Mouse (Mus musculus): ENCODE measurements around the gene Slc25a25. TPM values are rescaled to one million over a fixed set of nuclear protein-coding genes. Genes with fewer than 3 reads are reported as not detected.

The Slc25a25 gene
- polyA plus RNA-seq, 1 experiment: 25.3 TPM

DNA sequence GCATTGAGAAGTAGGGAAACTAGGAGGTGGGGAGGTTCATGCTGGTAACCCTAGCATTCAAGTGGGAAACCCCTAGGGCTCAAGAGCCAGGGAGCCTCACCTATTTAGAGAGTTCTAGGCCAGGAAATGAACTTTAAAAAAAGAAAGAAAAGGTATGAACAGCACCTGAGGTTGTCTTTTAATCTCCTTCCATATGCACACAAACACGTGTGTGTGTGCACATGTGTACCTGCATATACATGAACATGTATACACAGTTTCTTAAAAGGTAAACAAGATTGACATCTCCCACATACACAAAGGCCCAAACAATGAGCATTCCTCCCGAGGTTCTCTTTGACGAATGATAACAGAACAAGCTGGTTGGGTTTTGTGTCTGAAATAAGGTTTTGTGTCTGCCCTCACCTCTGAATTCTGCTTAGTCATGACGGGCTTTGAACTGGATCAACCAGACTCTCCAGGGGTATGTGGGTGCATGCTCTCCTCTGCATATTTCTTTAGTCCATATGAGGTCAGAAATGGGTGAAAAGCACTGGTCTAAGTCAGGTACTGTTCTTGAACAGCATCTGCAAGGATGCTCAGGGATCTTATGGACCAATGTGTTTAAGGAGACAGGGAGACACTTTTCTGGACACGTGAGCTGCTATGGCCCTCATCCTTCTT is 2.5 kb upstream of the Slc25a25 start:
- H3K4me3 ChIP-seq (ENCODE audit: control insufficient read depth, insufficient read depth, low read length): no peak overlapping the region
- DNase-seq: no peak

DNA sequence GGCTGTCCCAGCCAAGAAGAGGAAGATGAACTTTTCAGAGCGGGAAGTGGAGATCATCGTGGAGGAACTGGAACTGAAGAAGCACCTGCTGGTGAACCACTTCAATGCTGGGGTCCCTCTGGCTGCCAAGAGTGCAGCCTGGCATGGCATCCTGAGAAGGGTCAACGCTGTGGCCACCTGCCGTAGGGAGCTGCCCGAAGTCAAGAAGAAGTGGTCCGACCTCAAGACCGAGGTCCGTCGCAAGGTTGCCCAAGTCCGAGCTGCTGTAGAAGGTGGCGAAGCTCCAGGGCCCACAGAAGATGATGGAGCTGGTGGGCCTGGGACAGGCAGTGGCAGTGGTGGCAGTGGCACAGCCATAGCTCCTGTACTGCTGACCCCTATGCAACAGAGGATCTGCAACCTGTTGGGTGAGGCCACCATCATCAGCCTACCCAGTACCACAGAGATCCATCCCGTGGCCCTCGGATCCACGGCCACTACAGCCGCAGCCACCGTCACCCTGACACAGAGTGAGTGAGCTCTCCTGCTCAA is 1.3 kb upstream of the Slc25a25 start:
- TF ChIP-seq CTCF (IDR thresholded peaks at IDR 0.05; ENCODE audit: borderline replicate concordance, control insufficient read depth, extremely low read depth, insufficient read depth, low read length, poor library complexity) (no peak), POLR2A (IDR thresholded peaks at IDR 0.05; ENCODE audit: control insufficient read depth, extremely low read depth, insufficient read depth, low read length, poor library complexity) (no peak)
- Histone ChIP-seq H3K4me1 (replicated peaks; ENCODE audit: control insufficient read depth, insufficient read depth, low read length) (peaks cover 33% of the 10 kb centered on the region), H3K36me3 (ENCODE audit: control insufficient read depth, insufficient read depth, low read length) (no peaks in the 10 kb centered on the region), H3K27me3 (ENCODE audit: control insufficient read depth, insufficient read depth, low read length) (no peaks in the 10 kb centered on the region), H3K4me3 (ENCODE audit: control insufficient read depth, insufficient read depth, low read length) (peak overlapping the region; percentile 31), H3K27ac (ENCODE audit: control insufficient read depth, insufficient read depth, low read length) (peak overlapping the region; percentile 75)
- DNase-seq: no peak
- WGBS: 87% methylated on average over 16 of the region's 16 CpGs

More for the DNA sequence above, 2.5 kb upstream of the Slc25a25 start:
- peaks cover 27% of the 10 kb centered on the region for H3K4me1 ChIP-seq (replicated peaks; ENCODE audit: control insufficient read depth, insufficient read depth, low read length)
- no peaks in the 10 kb centered on the region for H3K27me3 ChIP-seq (ENCODE audit: control insufficient read depth, insufficient read depth, low read length)
- no peaks in the 10 kb centered on the region for H3K36me3 ChIP-seq (ENCODE audit: control insufficient read depth, insufficient read depth, low read length)
- TF ChIP-seq CTCF (IDR thresholded peaks at IDR 0.05; ENCODE audit: borderline replicate concordance, control insufficient read depth, extremely low read depth, insufficient read depth, low read length, poor library complexity) (no peak), POLR2A (IDR thresholded peaks at IDR 0.05; ENCODE audit: control insufficient read depth, extremely low read depth, insufficient read depth, low read length, poor library complexity) (no peak)
- 83% methylated on average over 5 of the region's 5 CpGs for WGBS
- H3K27ac ChIP-seq (ENCODE audit: control insufficient read depth, insufficient read depth, low read length): no peak overlapping the region

DNA sequence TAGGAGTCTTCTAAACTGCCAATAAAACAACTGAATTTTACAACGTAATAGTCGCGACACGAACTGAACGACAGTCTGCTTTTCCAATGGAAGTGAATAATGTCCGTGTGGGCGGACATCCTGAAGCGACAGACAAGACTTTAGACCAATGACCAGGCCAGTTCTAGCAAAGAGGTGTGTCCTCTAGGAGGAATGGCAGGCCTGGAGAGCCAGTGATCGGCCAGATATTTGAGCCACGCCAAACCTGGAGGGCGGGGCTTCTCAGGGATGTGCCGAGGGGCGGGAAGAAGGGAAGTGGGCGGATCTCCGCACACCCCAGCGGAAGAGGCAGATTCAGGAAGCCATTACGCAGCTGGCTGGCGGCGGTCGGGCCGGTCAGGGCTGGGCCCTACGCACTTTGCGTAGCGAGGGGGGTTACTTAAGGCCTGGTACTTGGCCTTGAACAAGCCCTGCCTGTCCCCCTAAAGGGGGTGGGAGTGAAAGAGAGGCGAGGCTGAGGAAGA is 676 bp upstream of the Slc25a25 start:
- H3K4me1 ChIP-seq (replicated peaks; ENCODE audit: control insufficient read depth, insufficient read depth, low read length): peaks cover 34% of the 10 kb centered on the region
- TF ChIP-seq CTCF (IDR thresholded peaks at IDR 0.05; ENCODE audit: borderline replicate concordance, control insufficient read depth, extremely low read depth, insufficient read depth, low read length, poor library complexity): no peak
- peak; percentile 47 for TF ChIP-seq POLR2A (IDR thresholded peaks at IDR 0.05; ENCODE audit: control insufficient read depth, extremely low read depth, insufficient read depth, low read length, poor library complexity)
- no peaks in the 10 kb centered on the region for H3K36me3 ChIP-seq (ENCODE audit: control insufficient read depth, insufficient read depth, low read length)
- peak overlapping the region; percentile 75 for H3K27ac ChIP-seq (ENCODE audit: control insufficient read depth, insufficient read depth, low read length)
- H3K4me3 ChIP-seq (ENCODE audit: control insufficient read depth, insufficient read depth, low read length): peak overlapping the region; percentile 39
- no peaks in the 10 kb centered on the region for H3K27me3 ChIP-seq (ENCODE audit: control insufficient read depth, insufficient read depth, low read length)
- peak; percentile 96 for DNase-seq
- under 1% methylated on average over 25 of the region's 25 CpGs for WGBS

DNA sequence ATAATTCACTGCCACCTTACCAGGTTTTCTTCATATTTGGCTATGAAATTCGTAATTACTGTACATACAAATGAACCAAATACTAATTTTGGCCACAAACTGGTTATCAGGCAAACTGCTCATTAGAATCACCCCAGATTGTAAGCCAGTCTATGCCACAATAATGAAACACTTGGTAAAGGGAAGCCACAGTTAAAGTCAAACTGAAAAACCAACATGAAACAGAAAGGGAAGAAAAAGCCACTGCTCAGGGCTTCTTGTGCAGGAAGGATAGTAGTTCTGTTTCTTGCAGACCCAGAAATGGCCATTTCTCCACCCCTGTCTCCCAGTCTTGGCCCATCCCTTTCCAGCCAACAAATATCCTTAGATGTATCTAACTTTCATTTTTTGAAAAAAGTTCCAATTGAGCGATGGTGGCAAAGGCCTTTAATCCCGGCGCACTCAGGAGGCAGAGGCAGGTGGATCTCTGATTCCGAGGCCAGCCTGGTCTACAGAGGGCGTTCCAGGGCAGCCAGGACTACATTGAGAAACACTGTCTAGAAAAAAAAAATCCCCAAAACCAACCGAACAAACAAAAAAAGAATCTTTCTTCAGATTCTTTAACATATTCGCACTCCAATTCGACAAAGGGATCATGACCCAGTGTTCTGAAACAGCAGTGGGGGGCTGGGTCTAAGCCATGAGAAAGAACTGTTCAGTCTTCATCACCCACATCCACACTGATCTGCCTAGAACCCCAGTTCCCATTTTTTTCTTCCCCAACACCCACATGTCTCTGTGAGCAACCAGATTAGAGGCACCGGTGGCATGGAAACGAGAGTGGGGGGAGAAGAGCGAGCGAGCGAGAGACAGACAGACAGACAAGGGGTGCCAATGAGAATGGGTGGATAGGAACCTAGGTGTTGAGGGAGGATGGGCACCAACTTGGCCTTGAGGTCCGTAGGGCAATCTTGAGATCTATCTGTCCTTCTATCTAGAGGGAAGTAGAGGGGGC is 1.2 kb downstream of the Slc25a25 start, which contains the start of gene Naif1:
TSS of gene Naif1 (plus strand) at position 697 of the 994 bp plus-strand sequence.
- Histone ChIP-seq H3K36me3 (ENCODE audit: control insufficient read depth, insufficient read depth, low read length) (peaks cover 2% of the 10 kb centered on the region; the same call in 1 of the 2 replicates), H3K27ac (ENCODE audit: control insufficient read depth, insufficient read depth, low read length) (no peak within 1 kb of the TSS; the same call in 1 of the 2 replicates), H3K4me3 (ENCODE audit: control insufficient read depth, insufficient read depth, low read length) (peak within 1 kb of the TSS; percentile 73), H3K4me1 (replicated peaks; ENCODE audit: control insufficient read depth, insufficient read depth, low read length) (peaks cover 35% of the 10 kb centered on the region), H3K27me3 (ENCODE audit: control insufficient read depth, insufficient read depth, low read length) (no peaks in the 10 kb centered on the region)
- no peak for TF ChIP-seq CTCF (IDR thresholded peaks at IDR 0.05; ENCODE audit: borderline replicate concordance, control insufficient read depth, extremely low read depth, insufficient read depth, low read length, poor library complexity)
- no peak for TF ChIP-seq POLR2A (IDR thresholded peaks at IDR 0.05; ENCODE audit: control insufficient read depth, extremely low read depth, insufficient read depth, low read length, poor library complexity)
- DNase-seq: peak; percentile 21
- 63% methylated on average over 15 of the region's 15 CpGs for whole genome bisulfite sequencing

DNA sequence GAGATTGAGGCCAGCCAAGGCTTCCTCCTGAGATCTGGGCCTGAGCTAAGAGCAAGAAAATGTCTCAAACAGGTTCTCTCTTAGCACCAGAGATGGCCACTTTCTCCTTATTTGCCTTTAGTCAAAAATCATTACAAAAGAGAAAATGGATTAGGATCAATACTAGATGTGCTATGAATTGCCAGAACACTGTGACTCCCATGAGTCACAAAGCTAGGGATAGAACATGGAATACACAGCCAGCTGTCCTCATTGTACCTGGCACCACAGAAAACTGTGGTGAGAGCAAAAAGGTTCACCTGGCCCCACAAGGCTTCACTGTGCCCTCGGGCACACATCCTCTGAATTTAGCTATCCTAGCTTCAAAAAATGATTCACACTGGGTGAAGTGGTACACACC is 2.8 kb downstream of the Slc25a25 start:
- TF ChIP-seq CTCF (IDR thresholded peaks at IDR 0.05; ENCODE audit: borderline replicate concordance, control insufficient read depth, extremely low read depth, insufficient read depth, low read length, poor library complexity) (no peak), POLR2A (IDR thresholded peaks at IDR 0.05; ENCODE audit: control insufficient read depth, extremely low read depth, insufficient read depth, low read length, poor library complexity) (no peak)
- Histone ChIP-seq H3K36me3 (ENCODE audit: control insufficient read depth, insufficient read depth, low read length) (peaks cover 6% of the 10 kb centered on the region; the same call in 1 of the 2 replicates), H3K4me3 (ENCODE audit: control insufficient read depth, insufficient read depth, low read length) (no peak overlapping the region), H3K27me3 (ENCODE audit: control insufficient read depth, insufficient read depth, low read length) (no peaks in the 10 kb centered on the region), H3K27ac (ENCODE audit: control insufficient read depth, insufficient read depth, low read length) (peak overlapping the region; percentile 35; the same call in 1 of the 2 replicates), H3K4me1 (replicated peaks; ENCODE audit: control insufficient read depth, insufficient read depth, low read length) (peaks cover 28% of the 10 kb centered on the region)
- no peak for DNase-seq
- WGBS: 64% methylated on average over 1 of the region's 1 CpGs
